Mouse (Mus musculus): Measurements from ENCODE around the gene Dtd1.

DNA sequence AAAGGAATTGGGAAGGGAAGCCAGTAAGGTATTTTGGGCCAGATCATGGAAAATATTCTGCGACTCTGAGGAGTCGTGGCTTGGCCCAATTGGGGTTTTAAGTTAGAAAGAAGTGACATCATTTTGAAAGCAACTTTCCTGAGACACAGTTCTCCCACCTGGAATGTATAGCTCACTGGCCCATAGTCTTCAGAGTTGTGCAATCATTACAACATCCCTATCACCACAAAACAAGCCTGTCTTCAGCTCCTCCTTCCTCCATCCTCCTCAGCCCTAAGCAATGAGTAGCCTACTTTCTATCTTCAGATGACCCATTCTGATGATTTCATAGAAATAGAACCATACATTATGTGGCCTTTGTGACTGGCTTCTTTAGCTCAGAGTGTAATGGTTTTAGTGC lies 130.1 kb downstream of the Dtd1 start:
- TF ChIP-seq POLR2A (IDR thresholded peaks at IDR 0.05; ENCODE audit: insufficient read depth, low read depth, low read length) = no peak
- TF ChIP-seq CTCF (IDR thresholded peaks at IDR 0.05; ENCODE audit: insufficient read depth, low read depth, low read length) = no peak

Data from olfactory bulb, adult 2 months (tissue).